Mouse (Mus musculus): ENCODE results near the gene Hoxc6.

Hoxc6 gene

DNA sequence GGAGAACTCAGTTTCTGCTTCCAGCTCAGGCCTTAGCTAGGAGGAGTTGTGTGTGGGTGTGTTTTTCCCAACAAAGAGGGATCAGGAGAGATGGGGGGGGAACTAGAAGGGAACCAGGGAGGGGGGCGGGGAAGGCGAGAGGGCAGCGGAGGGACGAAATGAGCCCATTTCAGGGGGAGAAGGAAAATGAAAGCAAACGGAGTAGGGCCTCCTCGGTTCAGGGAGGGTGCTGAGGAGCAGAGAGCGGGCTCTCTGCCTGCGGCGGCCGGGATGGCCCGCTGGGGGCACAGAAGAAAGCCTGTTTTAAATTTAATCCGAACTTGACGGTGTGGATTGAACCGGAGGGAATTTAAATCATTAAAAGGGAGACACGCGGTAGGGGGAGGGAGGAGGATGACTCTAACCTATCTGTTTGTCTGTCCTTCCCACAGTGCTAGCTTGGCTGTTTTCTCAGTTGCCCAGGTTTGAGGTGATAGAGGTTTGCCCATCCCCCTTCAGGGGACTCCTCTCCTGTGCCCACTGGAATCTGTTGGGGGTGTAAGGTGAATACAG lies 20.6 kb upstream of the Hoxc6 start:
- ChIA-PET CTCF (interaction anchor here (0.5 to 7.4 kb wide), 12 partner anchors 10 to 337 kb away, joined by 3 to 50 read pairs (median 3); partner anchors contain the start of genes Hoxc5 (in 2 of the 4), Hoxc10 (in 1 of the 4) and Hoxc8 (in 1 of the 4)), POLR2A (interaction anchor here in 2 of 4 experiments (0.5 to 3.4 kb wide), 11 partner anchors 11 to 305 kb away, joined by 3 to 16 read pairs (median 4); partner anchors contain the start of genes Hoxc10 (in 2 of the 2), Hoxc5 (in 1 of the 2) and Hoxc8 (in 1 of the 2))

DNA sequence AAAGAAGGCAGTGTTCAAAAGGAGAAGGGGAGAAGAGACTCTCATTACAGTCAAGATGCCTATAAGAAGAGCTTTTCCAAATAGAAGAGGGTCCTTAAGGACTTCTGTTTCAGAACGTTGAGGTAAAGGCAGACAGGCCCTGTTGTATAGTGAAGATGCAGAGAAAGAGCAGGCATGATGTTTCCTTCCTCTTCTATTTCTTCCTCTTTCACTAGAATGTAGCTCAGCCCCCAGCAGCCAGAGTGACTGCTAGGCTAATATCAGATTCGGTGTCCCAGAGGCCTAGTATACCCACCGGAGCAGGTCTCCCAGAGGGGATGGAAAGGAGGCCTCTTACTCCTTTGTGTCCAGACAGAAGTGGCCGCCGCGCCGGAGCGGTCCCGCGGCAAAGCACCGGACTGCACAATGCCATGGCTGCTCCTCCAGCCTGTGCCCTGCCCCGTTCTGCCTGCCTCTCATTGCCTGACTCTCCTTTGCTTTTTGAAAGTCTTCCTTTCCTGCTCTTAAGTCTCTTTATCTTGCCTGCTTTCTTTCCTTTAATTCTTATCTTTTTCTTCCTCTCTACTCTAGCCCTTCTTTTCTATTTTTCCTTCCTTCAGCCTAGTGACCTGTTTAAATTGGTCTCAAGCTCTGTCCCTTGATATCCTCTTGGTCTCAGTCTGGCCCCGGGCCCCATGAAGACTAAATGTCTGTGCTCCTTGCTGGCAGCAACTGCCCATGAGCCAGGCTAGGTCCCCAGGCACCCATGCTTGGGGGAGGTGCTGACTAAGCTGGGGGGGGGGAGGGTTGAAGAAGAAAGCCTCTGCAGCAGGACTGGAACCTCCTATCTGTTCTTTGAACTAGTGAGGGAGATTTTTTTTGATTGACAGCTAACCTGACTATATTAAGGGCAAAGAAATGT lies 19.2 kb upstream of the Hoxc6 start:
- ChIA-PET CTCF (interaction anchor here (0.5 to 7.4 kb wide), 10 partner anchors 11 to 243 kb away, joined by 3 to 50 read pairs (median 4); partner anchors contain the start of genes Hoxc10 (in 3 of the 4) and Hoxc5 (in 2 of the 4)), POLR2A (interaction anchor here in 3 of 4 experiments (0.5 to 3.4 kb wide), 14 partner anchors 11 to 589 kb away, joined by 3 to 16 read pairs (median 3); partner anchors contain the start of genes Hoxc10 (in 1 of the 3), Hoxc5 (in 1 of the 3) and Hoxc8 (in 1 of the 3))

DNA sequence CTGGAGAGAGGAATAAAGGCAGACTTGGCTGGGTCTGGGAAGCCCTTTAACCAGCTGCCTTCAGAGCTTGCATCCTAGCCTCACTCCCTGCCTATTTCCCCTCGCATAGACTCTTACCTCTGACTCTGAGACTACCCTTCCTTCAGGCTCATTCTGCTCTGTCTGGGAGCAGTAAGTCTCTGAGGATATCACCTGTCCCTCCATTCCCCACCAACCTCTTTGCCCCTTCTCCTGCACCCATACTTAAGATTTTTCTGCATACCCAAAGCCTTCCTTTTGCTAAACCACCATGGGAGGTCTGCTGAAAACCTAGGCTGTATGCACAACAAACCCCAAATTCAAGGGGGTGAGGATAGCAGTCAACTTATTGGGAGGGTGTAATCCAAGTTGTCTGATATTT lies 18.1 kb upstream of the Hoxc6 start:
- POLR2A ChIA-PET: interaction anchor here in 3 of 4 experiments (0.6 to 3.4 kb wide), 12 partner anchors 10 to 590 kb away, joined by 3 to 16 read pairs (median 4); partner anchors contain the start of genes Hoxc8 (in 2 of the 3), Hoxc10 (in 1 of the 3) and Hoxc5 (in 1 of the 3)
- CTCF ChIA-PET: interaction anchor here (0.5 to 7.4 kb wide), 11 partner anchors 10 to 242 kb away, joined by 3 to 50 read pairs (median 6); partner anchors contain the start of genes Hoxc10 (in 2 of the 4), Hoxc5 (in 1 of the 4) and Hoxc8 (in 1 of the 4)

DNA sequence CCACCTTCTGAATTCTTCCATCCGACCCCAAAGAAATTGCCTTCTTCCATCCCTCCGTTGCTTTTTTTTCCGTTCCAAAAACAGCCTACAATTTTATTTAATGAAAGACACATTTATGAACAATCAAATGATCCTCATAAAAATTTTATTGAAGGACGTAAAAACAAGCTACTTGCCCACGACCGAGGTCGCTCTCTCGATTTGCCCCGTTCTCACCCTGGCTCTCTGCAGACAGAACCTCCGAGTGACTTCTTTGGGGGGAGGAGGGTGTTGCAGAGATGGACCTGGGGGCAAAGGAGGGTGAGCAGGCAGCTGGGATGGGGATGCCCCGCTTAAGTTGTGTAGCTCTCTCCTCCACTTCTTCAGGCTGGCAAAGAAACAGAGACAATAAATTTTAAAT lies 17.7 kb upstream of the Hoxc6 start:
- ChIA-PET CTCF (interaction anchor here (0.7 to 7.4 kb wide), 13 partner anchors 10 to 335 kb away, joined by 3 to 50 read pairs (median 5); partner anchors contain the start of genes Hoxc10 (in 2 of the 4), Hoxc5 (in 1 of the 4) and Hoxc8 (in 1 of the 4)), POLR2A (interaction anchor here (0.6 to 3.4 kb wide), 11 partner anchors 10 to 191 kb away, joined by 3 to 16 read pairs (median 4); partner anchors contain the start of genes Hoxc10 (in 1 of the 4), Hoxc5 (in 1 of the 4) and Hoxc8 (in 1 of the 4))

DNA sequence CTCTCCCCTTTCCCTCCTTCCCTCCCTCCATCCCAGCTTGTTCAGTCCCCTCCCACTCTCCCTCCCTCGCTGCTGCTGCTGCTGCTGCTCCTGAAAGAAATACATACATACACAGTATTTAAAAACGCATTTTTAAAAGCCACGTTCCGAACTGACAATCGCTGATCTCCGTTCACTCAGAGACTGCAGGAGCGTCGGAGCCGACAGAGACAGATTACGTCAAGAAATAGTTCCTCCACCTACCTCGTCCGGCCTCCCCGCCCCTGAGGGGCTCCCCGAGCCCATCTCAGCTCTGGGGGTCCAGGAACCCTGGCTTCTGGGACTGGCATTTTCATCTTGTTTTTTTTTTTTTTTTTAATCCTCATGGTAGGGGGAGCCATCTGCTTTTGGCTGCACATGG lies 17.1 kb upstream of the Hoxc6 start:
- POLR2A ChIA-PET: interaction anchor here (0.6 to 3.4 kb wide), 16 partner anchors 9 to 191 kb away, joined by 3 to 16 read pairs (median 4); partner anchors contain the start of genes Hoxc10 (in 2 of the 4), Hoxc5 (in 2 of the 4) and Hoxc8 (in 2 of the 4)

DNA sequence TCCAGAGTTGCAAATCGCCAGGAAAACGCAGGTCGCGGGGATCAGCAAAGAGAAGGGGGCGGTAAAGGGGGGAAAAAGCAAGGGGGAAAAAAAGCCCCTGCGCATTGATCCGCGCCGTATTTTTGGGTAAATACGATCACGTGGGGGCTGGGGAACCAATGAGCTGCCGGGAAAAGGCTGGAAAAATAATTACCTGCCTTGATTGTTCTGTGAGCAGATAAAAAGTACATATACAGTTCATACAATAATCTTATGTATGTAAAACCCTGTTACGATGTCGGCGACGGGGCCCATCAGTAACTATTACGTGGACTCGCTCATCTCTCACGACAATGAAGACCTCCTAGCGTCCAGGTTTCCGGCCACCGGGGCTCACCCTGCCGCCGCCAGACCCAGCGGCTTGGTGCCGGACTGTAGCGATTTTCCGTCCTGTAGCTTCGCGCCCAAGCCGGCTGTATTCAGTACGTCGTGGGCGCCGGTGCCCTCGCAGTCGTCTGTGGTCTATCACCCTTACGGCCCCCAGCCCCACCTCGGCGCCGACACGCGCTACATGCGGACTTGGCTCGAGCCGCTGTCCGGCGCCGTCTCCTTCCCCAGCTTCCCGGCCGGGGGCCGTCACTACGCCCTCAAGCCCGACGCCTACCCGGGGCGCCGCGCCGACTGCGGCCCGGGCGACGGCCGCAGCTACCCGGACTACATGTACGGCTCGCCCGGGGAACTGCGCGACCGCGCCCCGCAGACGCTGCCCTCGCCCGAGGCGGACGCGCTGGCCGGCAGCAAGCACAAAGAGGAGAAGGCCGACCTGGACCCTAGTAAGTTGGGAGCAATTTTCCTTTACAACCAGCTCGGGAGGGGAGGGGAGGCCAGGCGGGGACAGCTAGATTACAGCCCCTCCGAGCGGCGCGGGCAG lies 16.4 kb upstream of the Hoxc6 start:
- POLR2A ChIA-PET: interaction anchor here (0.7 to 2.7 kb wide), 24 partner anchors 9 to 333 kb away, joined by 3 to 10 read pairs (median 4); partner anchors contain the start of genes Hoxc5 (in 3 of the 4), Hoxc8 (in 3 of the 4), Hoxc10 (in 2 of the 4) and Smug1 (in 1 of the 4)
- CTCF ChIA-PET: interaction anchor here (0.6 to 7.4 kb wide), 27 partner anchors 9 to 361 kb away, joined by 3 to 50 read pairs (median 4); partner anchors contain the start of genes Hoxc10 (in 2 of the 4), Hoxc5 (in 2 of the 4) and Hoxc8 (in 2 of the 4)

More for the DNA sequence above, 17.1 kb upstream of the Hoxc6 start:
- CTCF ChIA-PET: interaction anchor here (0.6 to 7.4 kb wide), 19 partner anchors 9 to 362 kb away, joined by 3 to 50 read pairs (median 4); partner anchors contain the start of genes Hoxc10 (in 2 of the 4), Hoxc5 (in 2 of the 4) and Hoxc8 (in 1 of the 4)

DNA sequence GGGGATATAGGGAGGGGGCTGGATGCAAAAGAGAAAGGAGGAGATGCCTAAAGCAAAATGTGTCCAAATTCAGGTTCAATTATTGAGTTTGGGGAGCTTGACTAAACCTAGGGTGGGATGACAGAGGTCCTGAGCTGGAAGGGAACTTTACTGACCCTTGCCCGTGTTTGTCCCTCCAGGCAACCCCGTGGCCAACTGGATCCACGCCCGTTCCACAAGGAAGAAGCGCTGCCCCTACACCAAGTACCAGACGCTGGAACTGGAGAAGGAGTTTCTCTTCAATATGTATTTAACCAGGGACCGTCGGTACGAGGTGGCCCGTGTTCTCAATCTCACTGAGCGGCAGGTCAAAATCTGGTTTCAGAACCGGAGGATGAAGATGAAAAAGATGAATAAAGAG lies 14.3 kb upstream of the Hoxc6 start:
- CTCF ChIA-PET: interaction anchor here in 2 of 4 experiments (0.5 to 7.4 kb wide), 9 partner anchors 9 to 331 kb away, joined by 3 to 50 read pairs (median 7); partner anchors contain the start of genes Hoxc10 (in 1 of the 2) and Hoxc5 (in 1 of the 2)
- POLR2A ChIA-PET: interaction anchor here in 1 of 4 experiments (0.9 to 1.0 kb wide), 2 partner anchors 16 to 58 kb away, joined by 3 read pairs; no protein-coding TSS in a partner anchor

DNA sequence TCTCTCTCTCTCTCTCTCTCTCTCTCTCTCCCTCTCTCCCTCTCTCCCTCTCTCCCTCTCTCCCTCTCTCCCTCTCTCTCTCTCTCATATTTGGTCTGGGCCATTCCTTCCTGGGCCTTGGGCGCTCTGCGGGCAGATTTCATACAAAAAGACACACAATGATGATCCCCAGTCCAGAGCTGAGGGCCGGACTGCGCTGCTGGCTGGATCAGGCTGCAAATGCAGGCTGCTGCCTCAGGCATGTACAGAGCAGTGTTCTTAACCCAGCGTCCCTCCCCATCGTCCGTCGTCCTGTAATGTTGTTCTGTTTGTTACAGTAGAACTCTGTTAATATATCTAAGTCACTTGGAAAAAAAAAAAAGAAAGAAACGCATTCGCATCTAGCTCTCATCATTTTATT lies 13.5 kb upstream of the Hoxc6 start:
- CTCF ChIA-PET: interaction anchor here in 3 of 4 experiments (0.5 to 7.3 kb wide), 12 partner anchors 17 to 472 kb away, joined by 3 to 121 read pairs (median 6); partner anchors contain the start of genes Hoxc10 (in 1 of the 3) and Hoxc5 (in 1 of the 3)
- POLR2A ChIA-PET: interaction anchor here in 3 of 4 experiments (0.5 to 1.5 kb wide), 7 partner anchors 150 to 617 kb away, joined by 3 to 5 read pairs (median 3); partner anchors contain the start of gene Gpr84 (in 1 of the 3)

DNA sequence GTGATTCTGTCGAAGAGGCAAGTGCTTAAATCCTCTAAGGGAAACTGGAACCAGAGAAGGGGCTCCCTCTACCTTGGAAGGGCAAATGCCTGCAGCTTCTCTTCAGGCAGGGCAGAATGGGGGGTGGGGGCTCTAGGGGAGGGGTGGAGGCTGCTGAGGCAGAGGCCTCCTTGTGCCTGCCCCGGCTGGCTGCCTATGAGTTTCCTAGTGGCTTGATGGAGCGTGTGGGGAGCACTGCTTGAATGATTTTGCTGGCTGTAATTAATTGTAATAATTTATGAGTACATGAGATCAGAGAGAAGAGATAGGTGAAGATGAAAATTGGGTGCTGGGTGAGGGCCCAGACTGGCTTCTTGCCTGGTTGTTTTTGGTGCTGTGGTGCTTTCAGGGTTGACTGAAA lies 13.1 kb upstream of the Hoxc6 start:
- CTCF ChIA-PET: interaction anchor here in 3 of 4 experiments (0.6 to 7.3 kb wide), 14 partner anchors 18 to 472 kb away, joined by 3 to 121 read pairs (median 4); partner anchors contain the start of genes Hoxc10 (in 1 of the 3) and Hoxc5 (in 1 of the 3)

DNA sequence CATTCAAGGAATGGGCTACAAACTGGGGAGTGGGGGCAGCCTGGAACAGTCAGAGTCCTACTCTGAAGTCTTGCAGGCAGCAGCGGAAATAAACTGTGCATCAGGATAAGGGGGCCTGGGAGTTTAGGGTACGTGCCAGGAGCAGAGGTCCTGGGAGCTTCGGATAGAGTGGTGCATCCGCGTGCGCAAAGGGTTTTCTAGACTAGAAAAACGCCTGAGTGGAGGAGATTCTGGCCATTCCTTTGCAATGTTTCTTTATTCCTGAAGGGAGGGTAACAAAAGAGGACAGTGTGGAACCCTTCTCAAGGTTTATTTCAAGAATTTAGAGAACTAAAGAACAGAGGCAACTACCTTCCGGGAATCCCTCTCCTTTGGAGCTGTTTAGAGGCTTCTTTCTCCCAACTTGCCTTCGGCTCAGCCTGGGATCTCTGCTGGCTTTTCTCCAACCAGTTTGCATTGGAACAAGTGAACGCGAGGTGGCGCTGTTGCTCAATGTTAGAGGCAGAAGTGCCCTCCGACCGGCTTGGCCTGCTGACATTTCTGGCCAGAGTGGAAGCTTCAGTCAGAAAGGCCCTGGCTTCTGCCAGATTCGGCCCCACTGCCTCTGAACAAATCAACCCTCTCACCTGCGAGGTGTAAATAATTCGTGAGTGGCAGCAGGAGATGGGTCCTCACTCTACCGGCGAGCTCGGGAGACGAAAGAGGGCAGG lies 10.8 kb upstream of the Hoxc6 start:
- ChIA-PET POLR2A (interaction anchor here (0.7 to 2.0 kb wide), 18 partner anchors 9 to 364 kb away, joined by 3 to 6 read pairs (median 4); partner anchors contain the start of gene Hoxc10 (in 1 of the 4)), CTCF (interaction anchor here (0.5 to 7.3 kb wide), 74 partner anchors 9 to 346 kb away, joined by 3 to 121 read pairs (median 4); partner anchors contain the start of genes Hoxc5 (in 3 of the 4), Hoxc10 (in 2 of the 4), Copz1 (in 1 of the 4) and Hoxc6 (in 1 of the 4))

More for the DNA sequence above, 13.1 kb upstream of the Hoxc6 start:
- POLR2A ChIA-PET: interaction anchor here in 3 of 4 experiments (0.5 to 1.5 kb wide), 7 partner anchors 150 to 617 kb away, joined by 3 to 5 read pairs (median 3); partner anchors contain the start of gene Gpr84 (in 1 of the 3)

DNA sequence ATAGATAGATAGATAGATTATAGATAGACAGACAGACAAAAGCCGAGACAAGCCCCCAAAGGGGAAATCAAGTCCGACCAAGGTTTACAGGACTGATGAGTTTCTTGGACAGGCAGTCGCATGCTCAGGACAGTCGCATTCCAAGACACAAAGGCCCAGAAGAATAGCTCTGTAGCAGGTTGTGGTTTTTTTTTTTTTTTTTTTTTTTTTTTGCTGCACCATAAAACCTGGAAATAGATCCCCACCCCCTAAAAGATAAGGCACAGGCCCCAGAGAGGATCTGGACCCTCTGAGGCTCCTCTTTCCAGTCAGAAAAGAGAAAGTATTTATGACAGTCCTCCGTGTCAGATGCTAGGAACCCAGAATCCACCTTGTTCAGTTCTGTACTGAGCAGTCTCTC lies 10.0 kb upstream of the Hoxc6 start:
- ChIA-PET POLR2A (interaction anchor here (0.6 to 2.0 kb wide), 11 partner anchors 9 to 365 kb away, joined by 3 to 6 read pairs (median 4); no protein-coding TSS in a partner anchor), CTCF (interaction anchor here (0.6 to 7.3 kb wide), 62 partner anchors 8 to 332 kb away, joined by 3 to 121 read pairs (median 4); partner anchors contain the start of genes Hoxc5 (in 3 of the 4), Hoxc10 (in 2 of the 4) and Copz1 (in 1 of the 4))

DNA sequence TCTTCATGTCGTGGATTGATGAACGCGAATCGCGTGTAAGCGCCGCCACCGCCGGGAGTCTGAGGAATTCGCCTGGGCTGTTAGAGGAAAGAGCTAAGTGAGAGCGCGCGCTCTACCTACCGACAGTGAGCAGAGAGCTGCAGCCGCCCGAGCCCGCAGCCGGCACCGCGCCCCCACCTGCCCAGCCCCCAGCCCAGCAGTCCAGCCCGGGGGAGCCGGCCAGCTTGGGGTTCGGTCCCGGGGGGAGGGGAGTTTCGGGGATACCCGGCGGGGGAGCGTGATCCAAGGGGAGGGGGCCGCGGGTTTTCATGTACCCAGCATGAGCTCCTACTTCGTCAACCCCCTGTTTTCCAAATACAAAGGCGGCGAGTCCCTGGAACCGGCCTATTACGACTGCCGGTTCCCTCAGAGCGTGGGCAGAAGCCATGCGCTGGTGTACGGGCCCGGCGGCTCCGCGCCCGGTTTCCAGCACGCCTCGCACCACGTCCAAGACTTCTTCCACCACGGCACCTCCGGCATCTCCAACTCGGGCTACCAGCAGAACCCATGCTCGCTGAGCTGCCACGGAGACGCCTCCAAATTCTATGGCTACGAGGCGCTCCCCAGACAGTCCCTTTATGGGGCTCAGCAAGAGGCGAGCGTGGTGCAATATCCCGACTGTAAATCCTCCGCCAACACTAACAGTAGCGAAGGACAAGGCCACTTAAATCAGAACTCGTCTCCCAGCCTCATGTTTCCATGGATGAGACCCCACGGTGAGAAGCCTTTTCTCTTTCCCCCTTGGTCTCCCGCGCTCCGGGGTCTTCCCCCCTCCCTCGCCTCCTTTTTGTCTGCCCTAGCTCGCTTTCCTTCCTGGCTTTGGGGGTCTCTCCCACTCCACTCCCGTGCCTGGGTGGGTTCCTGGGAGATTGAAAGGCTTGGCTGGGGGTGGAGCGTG lies 7.3 kb upstream of the Hoxc6 start, which contains the start of gene Hoxc8:
Gene Hoxc8, plus strand, starts transcription at position 147 of the 937 bp plus-strand sequence.
- ChIA-PET CTCF (interaction anchor here (0.5 to 7.3 kb wide), 37 partner anchors 9 to 433 kb away, joined by 3 to 121 read pairs (median 5); partner anchors contain the start of genes Hoxc10 (in 1 of the 4), Hoxc11 (in 1 of the 4) and Hoxc5 (in 1 of the 4)), POLR2A (interaction anchor here (0.5 to 2.3 kb wide), 26 partner anchors 9 to 977 kb away, joined by 3 to 11 read pairs (median 4); partner anchors contain the start of genes Gpr84 (in 1 of the 4) and Hoxc13 (in 1 of the 4))

DNA sequence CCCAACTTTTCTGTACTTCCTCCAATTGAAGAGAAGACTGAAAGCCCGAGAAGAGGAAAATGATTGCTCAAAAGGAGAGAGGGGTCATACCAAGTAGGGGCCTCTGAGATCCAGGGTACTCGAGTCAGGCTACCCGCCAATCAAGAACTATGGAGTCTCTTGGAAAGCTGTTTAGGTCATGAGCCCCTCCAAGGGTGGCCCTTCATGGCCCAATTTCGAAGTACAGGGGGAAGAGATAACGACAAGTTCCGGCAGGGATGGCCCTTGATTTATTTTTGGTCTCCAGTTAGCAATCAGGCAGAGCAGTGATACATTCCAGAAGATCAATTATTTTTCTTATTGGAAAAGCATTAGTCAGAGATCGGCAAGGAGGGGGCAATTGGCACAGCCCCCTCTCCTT lies 6.3 kb upstream of the Hoxc6 start:
- ChIA-PET CTCF (interaction anchor here in 2 of 4 experiments (0.6 to 1.4 kb wide), 3 partner anchors 186 to 328 kb away, joined by 3 read pairs; no protein-coding TSS in a partner anchor), POLR2A (interaction anchor here in 1 of 4 experiments (0.6 kb wide), 2 partner anchors 64 to 250 kb away, joined by 3 read pairs; no protein-coding TSS in a partner anchor)

DNA sequence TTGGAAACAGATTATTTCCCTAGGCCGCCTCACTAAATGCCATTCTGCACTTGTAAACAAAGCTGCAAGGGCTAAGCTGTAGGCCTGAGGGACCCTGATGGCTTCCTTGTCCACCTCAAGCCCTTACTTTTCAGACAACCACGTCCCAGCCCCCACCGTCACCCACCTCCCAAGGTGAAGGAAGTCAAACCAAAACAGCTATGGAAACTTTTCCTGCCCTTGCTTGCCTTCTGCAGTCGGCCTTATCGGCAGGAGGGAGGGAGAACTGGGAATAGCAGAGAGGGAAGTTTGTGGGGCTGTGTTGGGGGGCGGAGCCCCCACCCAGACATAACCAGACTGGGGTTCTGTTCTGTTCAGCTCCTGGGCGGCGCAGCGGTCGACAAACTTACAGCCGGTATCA lies 5.9 kb upstream of the Hoxc6 start:
- ChIA-PET POLR2A (interaction anchor here in 1 of 4 experiments (0.6 to 0.7 kb wide), 3 partner anchors 13 to 250 kb away, joined by 3 read pairs; no protein-coding TSS in a partner anchor), CTCF (interaction anchor here in 2 of 4 experiments (0.5 to 1.4 kb wide), 7 partner anchors 9 to 327 kb away, joined by 3 to 4 read pairs (median 3); no protein-coding TSS in a partner anchor)

All from embryonic stem cell, embryonic (primary cell).